Mouse (Mus musculus) forebrain, embryonic 13.5 days (tissue): ENCODE results near the gene Pcgf2. TPM values are rescaled to one million over a fixed set of nuclear protein-coding genes. Genes with fewer than 3 reads are reported as not detected.

Experiments used
- ATAC-seq: fragments of 200-750 bp; cut with Nextera tagmentation; 2 replicates; pipeline ENCODE4 v1.8.0; 2017
- H3K27ac ChIP-seq: fragments of 300-500 bp; sonication (generic); 2 replicates; pipeline ENCODE4 v1.5.1; 2015; ENCODE audit warnings: inconsistent platforms, mild to moderate bottlenecking, moderate library complexity
- H3K27me3 ChIP-seq: fragments of 300-500 bp; sonication (generic); 2 replicates; pipeline ENCODE4 v1.6.1; 2015; ENCODE audit warnings: mild to moderate bottlenecking, inconsistent platforms
- H3K36me3 ChIP-seq: fragments of 300-500 bp; sonication (generic); 2 replicates; pipeline ENCODE4 v1.6.1; 2015; ENCODE audit warnings: mild to moderate bottlenecking, inconsistent platforms; ENCODE audit not compliant: poor library complexity, severe bottlenecking
- H3K4me1 ChIP-seq: fragments of 300-500 bp; sonication (generic); 2 replicates; pipeline ENCODE4 v1.6.1; 2015; ENCODE audit warnings: inconsistent platforms
- H3K4me2 ChIP-seq: fragments of 300-500 bp; sonication (generic); 2 replicates; pipeline ENCODE4 v1.6.1; 2015; ENCODE audit warnings: inconsistent platforms, mild to moderate bottlenecking, moderate library complexity
- H3K4me3 ChIP-seq: fragments of 300-500 bp; sonication (generic); 2 replicates; pipeline ENCODE4 v1.5.1; 2015; ENCODE audit warnings: mild to moderate bottlenecking, inconsistent platforms
- H3K9ac ChIP-seq: fragments of 300-500 bp; sonication (generic); 2 replicates; pipeline ENCODE4 v1.6.1; 2015; ENCODE audit warnings: mild to moderate bottlenecking, inconsistent platforms
- H3K9me3 ChIP-seq: fragments of 300-500 bp; sonication (generic); replicated peaks from 2 replicates; pipeline ENCODE4 v1.6.1; 2016; ENCODE audit warnings: inconsistent platforms
- WGBS: fragments of 180-500 bp; shearing (Covaris S2); methylation state at CpG from one replicate; pipeline ENCODE4 v1.1.7; 2015; 5-methylcytosine and 5-hydroxymethylcytosine counted together
- polyA plus RNA-seq: library from polyadenylated mRNA; unstranded; fragments of >200 nt; fragmentation: Nextera tagmentation; extraction: Ambion mirVana; gene quantifications from 2 replicates; pipeline ENCODE4 v1.2.1, GENCODE M21; 2015

The Pcgf2 gene
- polyA plus RNA-seq, 1 experiment from 2014 or later = 22.9 TPM

- peak overlapping the region; percentile 68 for H3K4me3 ChIP-seq
- no peaks in the 10 kb centered on the region for H3K36me3 ChIP-seq
- H3K27ac ChIP-seq = peak overlapping the region; percentile 97
- peak overlapping the region; percentile 97 for H3K9ac ChIP-seq
- peak overlapping the region; percentile 91 for H3K4me2 ChIP-seq
- peaks cover 65% of the 10 kb centered on the region for H3K4me1 ChIP-seq
- no peaks in the 10 kb centered on the region for H3K27me3 ChIP-seq
- 3% methylated on average over 3 of the region's 9 CpGs for WGBS
- no peaks in the 10 kb centered on the region for H3K9me3 ChIP-seq
- peak; percentile 32 for ATAC-seq
Observed at GRCm38 (mm10) chr11:97699626-97700002, 683 bp downstream of the Pcgf2 start.

DNA sequence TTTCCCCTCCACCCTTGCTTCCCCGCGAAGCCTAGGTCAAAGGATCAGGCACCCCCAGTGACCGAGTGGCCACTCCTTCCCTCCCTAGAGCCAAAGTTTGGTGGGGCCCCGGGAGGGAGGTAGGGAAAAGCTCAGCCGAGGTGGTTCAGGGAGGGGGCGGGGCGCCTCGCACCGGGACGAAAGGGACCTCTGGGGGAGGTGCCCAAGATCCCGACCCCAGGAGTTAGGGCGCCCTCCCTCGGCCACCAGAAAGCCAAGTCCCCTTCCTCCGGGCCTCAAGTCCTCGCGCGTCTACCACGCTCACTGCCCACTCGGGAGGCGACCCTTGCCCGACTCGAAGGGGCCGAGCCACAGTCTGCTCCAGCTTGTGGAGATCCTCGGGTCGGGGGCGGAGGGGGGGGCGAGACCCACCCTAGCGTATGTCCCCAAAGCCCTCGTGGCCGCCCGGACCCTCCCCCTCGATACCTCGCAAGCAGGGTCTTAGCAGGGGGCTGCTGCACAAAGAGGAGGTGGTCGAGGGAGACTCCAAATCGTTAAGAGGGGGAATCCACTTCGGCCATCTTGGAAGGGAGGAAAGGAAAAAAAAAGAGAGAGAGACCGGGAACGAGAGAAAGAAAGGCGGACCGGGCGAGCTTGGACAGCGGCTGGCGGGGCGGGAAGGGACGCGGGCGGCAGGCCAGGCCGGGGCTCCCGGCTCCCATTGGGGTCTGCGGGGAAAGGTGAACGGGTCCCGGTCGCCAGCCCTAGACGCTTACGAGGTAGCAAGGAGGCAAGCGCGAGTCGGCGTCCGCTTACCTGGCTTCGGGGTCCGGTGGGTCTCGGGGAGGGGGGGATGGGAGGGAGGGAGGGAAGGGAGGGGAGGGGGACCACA lies 1.3 kb downstream of the Pcgf2 start:
- Histone ChIP-seq H3K4me1 (peaks cover 65% of the 10 kb centered on the region), H3K4me2 (peak overlapping the region; percentile 91), H3K9me3 (no peaks in the 10 kb centered on the region), H3K27ac (peak overlapping the region; percentile 97), H3K9ac (peak overlapping the region; percentile 97), H3K27me3 (no peaks in the 10 kb centered on the region), H3K4me3 (peak overlapping the region; percentile 68), H3K36me3 (no peaks in the 10 kb centered on the region)
- under 1% methylated on average over 60 of the region's 63 CpGs for WGBS
- no peak; the same call in 1 of the 2 replicates for ATAC-seq

- Histone ChIP-seq H3K27me3 (no peaks in the 10 kb centered on the region), H3K4me3 (peak overlapping the region; percentile 68), H3K9ac (peak overlapping the region; percentile 97), H3K36me3 (peaks cover 5% of the 10 kb centered on the region), H3K4me2 (peak overlapping the region; percentile 91), H3K9me3 (no peaks in the 10 kb centered on the region), H3K4me1 (peaks cover 71% of the 10 kb centered on the region), H3K27ac (peak overlapping the region; percentile 97)
- ATAC-seq = no peak
- WGBS = under 1% methylated on average over 14 of the region's 14 CpGs
Observed at GRCm38 (mm10) chr11:97697891-97698529, 2.3 kb downstream of the Pcgf2 start.

DNA sequence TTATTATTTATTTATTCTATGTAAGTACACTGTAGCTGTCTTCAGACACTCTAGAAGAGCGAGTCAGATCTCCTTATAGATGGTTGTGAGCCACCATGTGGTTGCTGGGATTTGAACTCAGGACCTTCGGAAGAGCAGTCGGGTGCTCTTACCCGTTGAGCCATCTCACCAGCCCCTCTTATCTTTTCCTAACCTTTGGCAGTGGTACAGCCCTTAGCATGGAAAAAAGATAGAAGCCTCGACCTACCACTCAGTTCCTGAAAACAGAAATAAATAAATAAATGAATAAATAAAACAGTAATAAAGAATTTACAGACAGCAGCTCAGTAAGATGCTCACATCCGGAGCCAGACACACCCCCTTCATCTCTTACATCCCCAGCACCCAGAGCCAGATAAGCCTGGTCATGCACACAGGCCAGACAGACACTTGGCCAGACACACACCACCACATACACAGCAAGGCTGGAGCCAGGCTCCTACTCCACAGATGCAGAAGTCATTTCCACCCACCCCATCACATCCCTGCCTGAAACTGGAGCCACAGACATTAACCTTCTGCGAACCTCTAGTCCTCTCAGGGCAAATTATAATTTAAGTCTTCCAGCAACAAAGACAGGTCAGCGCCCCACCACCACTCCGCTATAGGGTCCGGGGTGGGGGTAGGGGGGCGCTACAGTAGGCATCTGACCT lies 3.0 kb downstream of the Pcgf2 start:
- H3K4me3 ChIP-seq = peak overlapping the region; percentile 68
- no peaks in the 10 kb centered on the region for H3K9me3 ChIP-seq
- no peak for ATAC-seq
- H3K27ac ChIP-seq = peak overlapping the region; percentile 97
- peak overlapping the region; percentile 97 for H3K9ac ChIP-seq
- WGBS = 49% methylated on average over 11 of the region's 11 CpGs
- H3K4me2 ChIP-seq = peak overlapping the region; percentile 91
- peaks cover 12% of the 10 kb centered on the region for H3K36me3 ChIP-seq
- no peaks in the 10 kb centered on the region for H3K27me3 ChIP-seq
- H3K4me1 ChIP-seq = peaks cover 75% of the 10 kb centered on the region

GRCm38 (mm10) chr11:97696669-97697068 lies 3.6 kb downstream of the Pcgf2 start:
- ATAC-seq = no peak
- peaks cover 19% of the 10 kb centered on the region for H3K36me3 ChIP-seq
- H3K27me3 ChIP-seq = no peaks in the 10 kb centered on the region
- peak overlapping the region; percentile 91 for H3K4me2 ChIP-seq
- H3K9me3 ChIP-seq = no peaks in the 10 kb centered on the region
- peak overlapping the region; percentile 47 for H3K9ac ChIP-seq
- peak overlapping the region; percentile 90 for H3K27ac ChIP-seq
- 65% methylated on average over 8 of the region's 8 CpGs for WGBS
- H3K4me3 ChIP-seq = peak overlapping the region; percentile 68
- peaks cover 70% of the 10 kb centered on the region for H3K4me1 ChIP-seq

- Histone ChIP-seq H3K27ac (peak overlapping the region; percentile 90), H3K4me2 (peak overlapping the region; percentile 91), H3K4me3 (peak overlapping the region; percentile 68), H3K36me3 (peaks cover 27% of the 10 kb centered on the region), H3K27me3 (no peaks in the 10 kb centered on the region), H3K9ac (peak overlapping the region; percentile 47), H3K9me3 (no peaks in the 10 kb centered on the region), H3K4me1 (peaks cover 62% of the 10 kb centered on the region)
- ATAC-seq = no peak
- WGBS = 12% methylated on average over 9 of the region's 9 CpGs
Observed at GRCm38 (mm10) chr11:97695712-97696401, 4.4 kb downstream of the Pcgf2 start.

DNA sequence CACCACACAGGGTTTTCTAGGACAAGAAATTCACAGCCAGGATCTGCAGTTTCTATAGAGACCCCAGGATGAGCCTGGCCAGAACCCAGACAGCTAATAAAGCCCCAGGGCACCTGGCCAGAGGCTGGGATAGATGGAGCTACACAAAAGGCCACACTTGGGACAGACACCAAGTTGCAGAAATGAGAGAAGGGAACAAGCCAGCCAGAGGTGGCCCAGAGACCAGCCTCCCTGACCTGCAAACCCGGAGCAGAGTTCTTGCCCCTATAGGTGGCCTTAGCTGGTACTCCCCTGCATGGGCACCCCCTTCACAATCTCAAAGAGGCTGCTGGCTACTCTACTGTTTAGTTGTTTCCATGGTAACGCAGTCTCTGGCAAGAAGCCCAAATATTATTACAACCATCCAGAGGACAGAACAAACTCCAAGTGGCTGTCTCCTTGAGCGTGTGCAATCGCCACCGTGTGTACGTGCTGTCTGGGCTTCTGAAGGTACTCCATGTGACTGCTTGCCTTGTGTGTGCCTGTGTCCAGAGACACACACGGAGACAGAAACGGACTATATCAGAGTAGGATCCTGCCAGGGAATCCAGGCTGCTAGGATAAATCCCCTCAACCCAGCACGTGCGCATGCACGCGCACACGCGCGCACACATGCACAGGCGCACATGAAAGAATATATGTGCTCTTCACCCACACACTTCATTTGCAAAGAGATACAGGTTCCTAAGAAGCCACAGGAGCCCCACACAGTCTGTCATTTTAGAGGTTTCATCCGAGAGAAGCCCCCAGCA lies 5.2 kb downstream of the Pcgf2 start:
- WGBS = 21% methylated on average over 17 of the region's 17 CpGs
- no peaks in the 10 kb centered on the region for H3K27me3 ChIP-seq
- H3K4me3 ChIP-seq = peak overlapping the region; percentile 68
- H3K4me2 ChIP-seq = peak overlapping the region; percentile 91
- peak overlapping the region; percentile 47 for H3K9ac ChIP-seq
- no peaks in the 10 kb centered on the region for H3K9me3 ChIP-seq
- H3K4me1 ChIP-seq = peaks cover 58% of the 10 kb centered on the region
- peak overlapping the region; percentile 90 for H3K27ac ChIP-seq
- H3K36me3 ChIP-seq = peaks cover 34% of the 10 kb centered on the region
- peak; percentile 31 for ATAC-seq

GRCm38 (mm10) chr11:97694435-97694834 lies 5.9 kb downstream of the Pcgf2 start:
- H3K4me3 ChIP-seq = peak overlapping the region; percentile 68; the same call in 1 of the 2 replicates
- H3K4me2 ChIP-seq = peak overlapping the region; percentile 91
- no peaks in the 10 kb centered on the region for H3K9me3 ChIP-seq
- peaks cover 58% of the 10 kb centered on the region for H3K4me1 ChIP-seq
- H3K27ac ChIP-seq = peak overlapping the region; percentile 90
- 0 out of 2 replicates have a peak overlapping the region, but pooled peaks have one; percentile 47 for H3K9ac ChIP-seq
- WGBS = 64% methylated on average over 4 of the region's 4 CpGs
- H3K36me3 ChIP-seq = peaks cover 39% of the 10 kb centered on the region
- no peaks in the 10 kb centered on the region for H3K27me3 ChIP-seq
- no peak for ATAC-seq

DNA sequence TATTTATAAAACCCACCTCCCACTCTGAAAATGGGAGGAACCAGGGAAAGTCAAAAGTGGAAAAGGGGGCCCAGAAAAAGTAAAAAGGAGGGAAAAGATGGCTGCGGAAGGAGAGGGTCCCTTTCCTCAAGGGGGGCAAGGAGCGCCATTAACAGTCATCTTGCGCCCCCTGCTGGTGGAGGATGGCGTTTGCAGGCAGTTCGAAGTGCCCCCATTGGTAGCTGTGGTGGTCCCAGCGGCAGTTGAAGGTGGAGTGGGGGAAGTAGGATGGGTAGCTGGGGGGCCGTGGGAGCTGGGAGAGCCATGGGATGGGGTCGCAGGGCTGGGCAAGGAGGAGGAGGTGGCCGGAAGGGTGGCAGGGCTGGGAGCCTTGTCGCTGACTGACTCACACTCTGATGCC lies 10.4 kb downstream of the Pcgf2 start:
- H3K4me1 ChIP-seq = peaks cover 42% of the 10 kb centered on the region
- WGBS = 22% methylated on average over 10 of the region's 10 CpGs
- no peak overlapping the region for H3K4me2 ChIP-seq
- no peaks in the 10 kb centered on the region for H3K27me3 ChIP-seq
- H3K9me3 ChIP-seq = no peaks in the 10 kb centered on the region
- no peak overlapping the region for H3K27ac ChIP-seq
- H3K36me3 ChIP-seq = peaks cover 55% of the 10 kb centered on the region
- no peak overlapping the region for H3K4me3 ChIP-seq
- ATAC-seq = no peak
- no peak overlapping the region for H3K9ac ChIP-seq

DNA sequence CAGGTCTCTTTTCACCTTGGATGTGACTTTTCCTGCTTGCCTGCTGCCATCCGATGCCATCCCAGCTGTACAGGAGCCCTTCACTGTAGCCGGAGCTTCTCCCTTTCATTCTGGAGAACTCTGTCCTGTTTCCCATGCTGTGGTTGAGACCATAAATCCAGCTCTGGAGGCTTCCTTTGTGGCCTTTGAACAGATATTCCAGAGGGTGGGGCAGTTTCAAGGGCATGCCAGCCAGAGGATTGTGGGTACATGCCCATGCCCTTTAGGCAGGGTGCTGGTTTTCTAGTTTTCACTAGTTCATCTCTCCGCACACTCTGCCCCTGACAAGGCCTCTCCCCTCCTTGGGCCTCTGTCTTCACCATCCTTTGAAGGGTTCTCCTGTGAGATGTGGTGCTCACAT lies 13.2 kb downstream of the Pcgf2 start:
- Histone ChIP-seq H3K27me3 (no peaks in the 10 kb centered on the region), H3K4me2 (no peak overlapping the region), H3K4me1 (peaks cover 21% of the 10 kb centered on the region), H3K4me3 (no peak overlapping the region), H3K36me3 (peaks cover 48% of the 10 kb centered on the region), H3K27ac (no peak overlapping the region; the same call in 1 of the 2 replicates), H3K9ac (0 out of 2 replicates have a peak overlapping the region, but pooled peaks have one; percentile 30), H3K9me3 (no peaks in the 10 kb centered on the region)
- no peak for ATAC-seq
- WGBS = 83% methylated on average over 3 of the region's 3 CpGs
